Comparison of ENCODE assay signal across 27 mouse cellular contexts in genomic region chr16:64248743-64249142, GRCm38 (mm10).
"Had no signal": no experiment of that assay in that cellular context is flagged by ENCODE, and none has a peak within 500 bp of the region (broad histone marks: within the 10 kb centered on the region; RNA-seq: fewer than 3 reads in every experiment).

No protein-coding gene starts in this region.

- ATAC-seq: hindbrain, postnatal 0 days; intestine, embryonic 16.5 days; liver, embryonic 12.5 days had no signal

- H3K9ac ChIP-seq: heart, embryonic 13.5 days; heart, embryonic 15.5 days; hindbrain, embryonic 13.5 days; hindbrain, embryonic 15.5 days; kidney, embryonic 15.5 days; limb, embryonic 13.5 days; limb, embryonic 15.5 days; liver, embryonic 12.5 days; liver, embryonic 14.5 days had no signal

- H3K27ac ChIP-seq: heart, adult 2 months; heart, embryonic 13.5 days; heart, embryonic 15.5 days; hindbrain, embryonic 13.5 days; hindbrain, embryonic 15.5 days; hindbrain, postnatal 0 days; kidney, embryonic 15.5 days; kidney, postnatal 0 days; limb, embryonic 13.5 days; limb, embryonic 15.5 days; liver, embryonic 12.5 days; liver, embryonic 14.5 days had no signal

- H3K9me3 ChIP-seq: heart, embryonic 13.5 days; heart, embryonic 15.5 days; hindbrain, embryonic 13.5 days; hindbrain, embryonic 15.5 days; kidney, embryonic 15.5 days; limb, embryonic 13.5 days; limb, embryonic 15.5 days; liver, embryonic 12.5 days had no signal

- H3K27me3 ChIP-seq: heart, embryonic 13.5 days; heart, embryonic 15.5 days; hindbrain, embryonic 13.5 days; hindbrain, embryonic 15.5 days; kidney, embryonic 15.5 days; limb, embryonic 13.5 days; limb, embryonic 15.5 days; liver, embryonic 12.5 days had no signal

- H3K4me3 ChIP-seq: heart, adult 2 months; heart, embryonic 13.5 days; heart, embryonic 15.5 days; hindbrain, embryonic 13.5 days; hindbrain, embryonic 15.5 days; kidney, embryonic 15.5 days; limb, embryonic 13.5 days; limb, embryonic 15.5 days; liver, embryonic 12.5 days had no signal

- H3K36me3 ChIP-seq: heart, embryonic 13.5 days; heart, embryonic 15.5 days; hindbrain, embryonic 13.5 days; hindbrain, embryonic 15.5 days; kidney, embryonic 15.5 days; limb, embryonic 13.5 days; limb, embryonic 15.5 days; liver, embryonic 12.5 days had no signal

- H3K4me1 ChIP-seq: heart, embryonic 13.5 days; heart, embryonic 15.5 days; hindbrain, embryonic 13.5 days; hindbrain, embryonic 15.5 days; kidney, embryonic 15.5 days; limb, embryonic 13.5 days; limb, embryonic 15.5 days; liver, embryonic 12.5 days had no signal

- H3K4me2 ChIP-seq: heart, embryonic 11.5 days; heart, embryonic 13.5 days; heart, embryonic 15.5 days; hindbrain, embryonic 13.5 days; hindbrain, embryonic 15.5 days; kidney, embryonic 15.5 days; limb, embryonic 13.5 days; limb, embryonic 15.5 days; liver, embryonic 12.5 days had no signal

- DNase-seq: gastrocnemius, postnatal 14 days; gastrocnemius, postnatal 36 days; heart, adult 11 months; heart, adult 2 months; heart, postnatal 14 days; heart, postnatal 36 days; kidney, adult 11 months; kidney, adult 2 months; kidney, adult 9 months; kidney, postnatal 14 days; kidney, postnatal 36 days; layer of hippocampus, adult 9-11 months; layer of hippocampus, postnatal 36 days; left cerebral cortex, postnatal 4 days had no signal
